Mouse (Mus musculus) limb, embryonic 12.5 days (tissue): ENCODE results near the gene Scml4. TPM values are rescaled to one million over a fixed set of nuclear protein-coding genes. Genes with fewer than 3 reads are reported as not detected.

Source experiments
- ATAC-seq: fragments of 200-750 bp; cut with Nextera tagmentation; 2 replicates; pipeline ENCODE4 v1.8.0; 2017; ENCODE audit warnings: low read depth, moderate TSS enrichment; ENCODE audit not compliant: insufficient number of reproducible peaks, insufficient read depth, low FRiP score, low TSS enrichment
- H3K27ac ChIP-seq: fragments of 300-500 bp; sonication (generic); 2 replicates; pipeline ENCODE4 v1.5.1; 2016; ENCODE audit warnings: mild to moderate bottlenecking, moderate library complexity
- H3K27me3 ChIP-seq: fragments of 300-500 bp; sonication (generic); 2 replicates; pipeline ENCODE4 v1.6.1; 2016; ENCODE audit warnings: mild to moderate bottlenecking, moderate library complexity
- H3K36me3 ChIP-seq: fragments of 300-500 bp; sonication (generic); 2 replicates; pipeline ENCODE4 v1.6.1; 2016; ENCODE audit warnings: mild to moderate bottlenecking, moderate library complexity
- H3K4me1 ChIP-seq: fragments of 300-500 bp; sonication (generic); replicated peaks from 2 replicates; pipeline ENCODE4 v1.6.1; 2016
- H3K4me2 ChIP-seq: fragments of 300-500 bp; sonication (generic); 2 replicates; pipeline ENCODE4 v1.6.1; 2016; ENCODE audit warnings: mild to moderate bottlenecking, moderate library complexity
- H3K4me3 ChIP-seq: fragments of 300-500 bp; sonication (generic); replicated peaks from 2 replicates; pipeline ENCODE4 v1.5.1; 2016; ENCODE audit warnings: mild to moderate bottlenecking
- H3K9ac ChIP-seq: fragments of 300-500 bp; sonication (generic); replicated peaks from 2 replicates; pipeline ENCODE4 v1.6.1; 2016; ENCODE audit warnings: mild to moderate bottlenecking, moderate library complexity
- H3K9me3 ChIP-seq: fragments of 300-500 bp; sonication (generic); 2 replicates; pipeline ENCODE4 v1.6.1; 2016; ENCODE audit warnings: mild to moderate bottlenecking, moderate library complexity
- WGBS: fragments of 180-500 bp; shearing (Covaris S2); methylation state at CpG from one replicate; pipeline ENCODE4 v1.1.7; 2016; 5-methylcytosine and 5-hydroxymethylcytosine counted together
- polyA plus RNA-seq: library from polyadenylated mRNA; unstranded; fragments of >200 nt; fragmentation: Nextera tagmentation; extraction: Ambion mirVana; gene quantifications from 2 replicates; pipeline ENCODE4 v1.2.1, GENCODE M21; 2016

Gene Scml4
- polyA plus RNA-seq, 1 experiment from 2014 or later = 0.89 TPM

DNA sequence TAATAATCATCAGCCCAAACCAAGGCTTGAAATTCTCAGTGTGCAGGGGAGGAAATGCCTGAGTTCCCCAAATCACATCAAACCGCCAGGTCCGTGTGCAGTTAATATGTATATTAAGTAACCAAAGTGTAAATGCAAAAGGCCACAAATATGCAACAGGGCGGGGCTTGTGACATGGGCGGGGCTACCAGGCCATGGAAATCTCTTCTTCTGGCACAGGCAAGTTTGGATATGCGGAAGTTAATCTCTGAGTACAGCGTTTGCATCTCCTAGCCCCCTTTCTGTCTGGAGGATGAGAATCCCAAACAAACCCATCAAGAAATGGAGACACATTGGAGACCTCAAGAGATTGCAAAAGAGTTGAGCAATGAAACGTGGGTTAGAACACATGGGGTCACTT is 145.5 kb downstream of the Scml4 start:
- H3K9ac ChIP-seq = no peak overlapping the region
- H3K4me2 ChIP-seq = no peak overlapping the region
- H3K27me3 ChIP-seq = 0 out of 2 replicates have a peak, but pooled peaks cover 5% of the 10 kb centered on the region
- H3K27ac ChIP-seq = no peak overlapping the region
- H3K9me3 ChIP-seq = no peaks in the 10 kb centered on the region
- WGBS = 79% methylated on average over 7 of the region's 7 CpGs
- no peaks in the 10 kb centered on the region for H3K36me3 ChIP-seq
- H3K4me1 ChIP-seq = peaks cover 38% of the 10 kb centered on the region
- H3K4me3 ChIP-seq = no peak overlapping the region
- no peak for ATAC-seq

DNA sequence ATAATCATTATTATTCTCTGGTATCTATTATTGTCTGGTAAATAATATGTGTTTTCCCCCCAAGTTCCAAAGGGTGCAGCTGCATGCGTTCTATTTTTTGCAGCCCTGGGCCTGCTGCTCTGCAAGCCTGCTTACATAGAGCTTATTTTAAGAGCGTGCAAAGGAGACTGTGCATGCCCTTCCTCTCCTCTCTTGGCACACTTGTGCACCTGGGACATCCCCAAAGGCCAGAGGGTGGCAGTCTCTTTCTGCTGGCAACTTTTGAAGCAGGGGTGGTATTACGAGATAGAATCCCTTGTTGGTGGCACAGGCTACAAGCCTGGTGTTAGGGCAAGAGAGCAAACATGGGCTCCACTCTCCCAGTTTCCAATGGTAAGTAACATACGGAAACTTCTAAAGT is 146.4 kb downstream of the Scml4 start:
- H3K9me3 ChIP-seq = no peaks in the 10 kb centered on the region
- 87% methylated on average over 4 of the region's 4 CpGs for WGBS
- peaks cover 36% of the 10 kb centered on the region for H3K4me1 ChIP-seq
- no peak overlapping the region for H3K27ac ChIP-seq
- H3K9ac ChIP-seq = no peak overlapping the region
- H3K4me2 ChIP-seq = no peak overlapping the region
- H3K4me3 ChIP-seq = no peak overlapping the region
- no peak for ATAC-seq
- H3K36me3 ChIP-seq = no peaks in the 10 kb centered on the region
- 0 out of 2 replicates have a peak, but pooled peaks cover 5% of the 10 kb centered on the region for H3K27me3 ChIP-seq

DNA sequence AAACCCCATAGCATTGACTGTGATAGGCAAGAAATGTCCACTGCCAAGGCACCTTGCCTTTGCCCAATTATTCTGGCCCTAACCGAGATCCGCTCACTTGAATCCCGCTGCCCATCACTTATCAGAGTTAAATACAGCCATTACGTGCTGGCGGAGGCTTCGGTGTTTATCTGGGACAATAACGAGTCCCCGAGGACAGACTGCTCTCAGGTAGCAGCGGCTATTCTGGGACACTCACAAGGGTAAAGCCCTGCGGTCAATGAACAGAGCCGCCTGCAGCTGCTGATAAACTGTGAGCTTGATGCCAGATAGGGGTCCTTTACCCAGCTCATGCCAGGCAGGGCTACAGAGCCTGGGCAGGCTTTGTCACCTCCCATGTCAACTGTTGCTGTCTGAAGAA is 147.9 kb downstream of the Scml4 start:
- H3K27me3 ChIP-seq = 0 out of 2 replicates have a peak, but pooled peaks cover 7% of the 10 kb centered on the region
- H3K36me3 ChIP-seq = no peaks in the 10 kb centered on the region
- H3K4me3 ChIP-seq = no peak overlapping the region
- 70% methylated on average over 11 of the region's 11 CpGs for WGBS
- no peaks in the 10 kb centered on the region for H3K9me3 ChIP-seq
- H3K9ac ChIP-seq = no peak overlapping the region
- H3K27ac ChIP-seq = no peak overlapping the region
- H3K4me1 ChIP-seq = peaks cover 26% of the 10 kb centered on the region
- H3K4me2 ChIP-seq = no peak overlapping the region
- no peak for ATAC-seq

Other genes with a start within 250 kb of the Scml4 start
- gene Sec63, start 98.9 kb upstream of the Scml4 start, polyA plus RNA-seq = 28.6 and 33.5 TPM in 2 replicates